Mouse (Mus musculus) splenic B cell, adult 2 months (primary cell): Measurements from ENCODE around the gene Trak1.

Source experiments
- DNase-seq: peaks from one replicate; pipeline ENCODE4 v3.0.0-alpha.2; 2011; ENCODE audit warnings: low read depth, low spot score
- H3K27me3 ChIP-seq: 2 replicates; pipeline ENCODE4 v1.6.1; 2012; ENCODE audit warnings: mild to moderate bottlenecking, low read length, moderate library complexity, mixed read lengths; ENCODE audit not compliant: control insufficient read depth, poor library complexity, insufficient read depth, severe bottlenecking
- H3K36me3 ChIP-seq: 2 replicates; pipeline ENCODE4 v1.6.1; 2012; ENCODE audit warnings: mild to moderate bottlenecking, low read length, moderate library complexity, mixed read lengths; ENCODE audit not compliant: control insufficient read depth, poor library complexity, insufficient read depth, severe bottlenecking

The Trak1 gene

GRCm38 (mm10) chr9:121343122-121343876 is 46.0 kb downstream of the Trak1 start:
- no peaks in the 10 kb centered on the region for H3K36me3 ChIP-seq
- DNase-seq, result no peak
- H3K27me3 ChIP-seq, result no peaks in the 10 kb centered on the region

DNA sequence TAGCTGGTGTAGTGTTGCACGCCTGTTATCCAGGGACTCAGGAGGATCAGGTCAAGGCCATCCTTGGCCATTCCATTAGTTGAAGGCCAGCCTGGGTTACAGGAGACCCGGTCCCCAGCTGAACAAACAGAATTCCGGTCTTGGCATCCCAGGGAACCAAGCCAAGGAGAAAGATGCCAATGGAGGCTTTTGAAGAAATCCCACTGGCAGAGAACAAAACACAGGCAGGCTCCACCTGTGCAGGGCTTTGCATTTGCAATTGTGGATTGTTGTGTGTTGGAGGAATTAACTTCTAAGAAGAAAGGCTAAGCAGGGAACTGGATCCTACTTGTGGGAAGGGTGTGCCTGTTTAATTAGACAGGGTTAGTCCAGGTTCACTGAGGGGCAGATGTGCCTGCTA is 47.0 kb downstream of the Trak1 start:
- no peaks in the 10 kb centered on the region for H3K27me3 ChIP-seq
- DNase-seq, result no peak
- H3K36me3 ChIP-seq, result no peaks in the 10 kb centered on the region

DNA sequence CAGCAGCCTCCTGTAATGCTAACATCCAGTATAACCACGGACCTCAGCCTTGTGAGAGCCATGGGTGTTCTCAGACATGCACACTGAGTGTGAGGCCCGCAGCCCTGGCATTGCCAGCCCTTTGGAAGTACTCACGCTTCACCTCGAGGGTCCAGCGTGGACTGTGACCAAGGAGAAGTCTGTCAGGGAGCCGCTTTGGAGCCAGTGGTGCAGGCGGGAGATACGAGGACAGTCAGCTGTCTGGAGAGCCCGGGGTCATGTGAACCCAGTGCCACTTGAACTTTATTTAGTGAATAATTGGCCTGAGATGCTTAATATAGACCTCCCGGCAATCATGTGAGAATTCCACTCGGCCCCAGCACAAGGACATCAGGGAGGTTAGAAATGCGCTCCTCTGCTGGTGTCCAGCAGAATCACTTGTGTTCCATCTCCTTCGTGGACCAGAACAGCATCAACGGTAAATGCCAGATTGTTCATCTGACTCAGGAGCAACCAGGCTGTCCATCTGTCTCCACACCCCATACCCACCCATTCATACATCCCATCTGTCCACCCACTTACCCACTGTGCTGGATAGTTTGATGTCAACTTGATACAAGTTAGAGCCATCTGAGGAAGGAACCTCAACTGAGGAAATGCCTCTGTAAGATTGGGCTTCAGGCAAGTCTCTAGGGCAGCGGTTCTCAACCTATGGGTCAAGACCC is 48.3 kb downstream of the Trak1 start:
- Histone ChIP-seq H3K36me3 (no peaks in the 10 kb centered on the region), H3K27me3 (no peaks in the 10 kb centered on the region)
- DNase-seq, result no peak

- Histone ChIP-seq H3K36me3 (no peaks in the 10 kb centered on the region), H3K27me3 (no peaks in the 10 kb centered on the region)
- no peak for DNase-seq
Observed at GRCm38 (mm10) chr9:121346635-121347034, 49.3 kb downstream of the Trak1 start.

- H3K36me3 ChIP-seq, result no peaks in the 10 kb centered on the region
- H3K27me3 ChIP-seq, result no peaks in the 10 kb centered on the region
- DNase-seq, result no peak
Observed at GRCm38 (mm10) chr9:121347981-121348380, 50.7 kb downstream of the Trak1 start.

GRCm38 (mm10) chr9:121348476-121348875 is 51.2 kb downstream of the Trak1 start:
- DNase-seq, result no peak
- no peaks in the 10 kb centered on the region for H3K36me3 ChIP-seq
- H3K27me3 ChIP-seq, result no peaks in the 10 kb centered on the region

DNA sequence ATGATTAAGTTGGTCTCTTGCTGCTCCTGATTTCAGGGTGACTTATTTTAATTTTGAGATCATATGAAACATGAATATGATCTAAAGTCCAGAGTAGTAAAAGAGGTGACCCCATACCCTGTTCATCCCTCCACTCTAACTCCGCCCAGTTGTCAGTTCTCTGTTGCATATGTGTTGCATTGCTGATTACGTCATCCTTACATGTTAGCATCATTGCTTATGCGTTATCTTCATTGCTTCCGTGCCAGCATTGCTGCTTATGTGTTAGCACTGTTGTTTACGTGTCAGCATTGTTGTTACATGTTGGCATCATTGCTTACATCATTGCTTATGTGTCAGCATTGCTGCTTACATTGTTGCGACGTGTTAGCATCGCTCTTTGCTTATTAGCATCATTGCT is 51.8 kb downstream of the Trak1 start:
- H3K36me3 ChIP-seq, result no peaks in the 10 kb centered on the region
- no peak for DNase-seq
- no peaks in the 10 kb centered on the region for H3K27me3 ChIP-seq

DNA sequence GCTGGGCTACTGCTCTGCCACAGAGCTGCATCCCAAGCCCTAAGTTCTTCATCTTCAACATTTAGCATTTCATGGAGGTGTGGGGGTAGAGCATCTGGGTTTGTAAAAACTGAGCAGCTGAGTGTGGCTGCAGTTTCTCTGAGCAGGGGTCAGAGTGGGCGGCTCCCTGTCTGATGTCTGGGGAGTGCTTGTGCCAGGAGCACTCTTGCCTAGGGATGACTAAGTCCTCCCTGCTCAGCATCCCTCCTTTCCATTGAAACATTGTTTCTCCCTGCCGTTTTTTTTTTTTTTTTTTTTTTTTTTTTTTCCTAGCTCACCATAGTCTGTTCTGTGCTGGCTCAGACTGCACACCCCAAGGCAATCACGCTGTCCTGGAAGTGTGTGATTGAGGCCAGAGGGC is 53.3 kb downstream of the Trak1 start:
- DNase-seq, result no peak
- H3K27me3 ChIP-seq, result no peaks in the 10 kb centered on the region
- no peaks in the 10 kb centered on the region for H3K36me3 ChIP-seq

- H3K27me3 ChIP-seq, result no peaks in the 10 kb centered on the region
- no peaks in the 10 kb centered on the region for H3K36me3 ChIP-seq
- DNase-seq, result no peak
Observed at GRCm38 (mm10) chr9:121351388-121352078, 54.2 kb downstream of the Trak1 start.

GRCm38 (mm10) chr9:121352131-121352606 is 54.9 kb downstream of the Trak1 start:
- no peaks in the 10 kb centered on the region; the same call in 1 of the 2 replicates for H3K36me3 ChIP-seq
- DNase-seq, result peak; percentile 82

GRCm38 (mm10) chr9:121352726-121353125 is 55.4 kb downstream of the Trak1 start:
- Histone ChIP-seq H3K36me3 (no peaks in the 10 kb centered on the region; the same call in 1 of the 2 replicates), H3K27me3 (no peaks in the 10 kb centered on the region)
- no peak for DNase-seq

More at GRCm38 (mm10) chr9:121352131-121352606, 54.9 kb downstream of the Trak1 start:
- H3K27me3 ChIP-seq, result no peaks in the 10 kb centered on the region

DNA sequence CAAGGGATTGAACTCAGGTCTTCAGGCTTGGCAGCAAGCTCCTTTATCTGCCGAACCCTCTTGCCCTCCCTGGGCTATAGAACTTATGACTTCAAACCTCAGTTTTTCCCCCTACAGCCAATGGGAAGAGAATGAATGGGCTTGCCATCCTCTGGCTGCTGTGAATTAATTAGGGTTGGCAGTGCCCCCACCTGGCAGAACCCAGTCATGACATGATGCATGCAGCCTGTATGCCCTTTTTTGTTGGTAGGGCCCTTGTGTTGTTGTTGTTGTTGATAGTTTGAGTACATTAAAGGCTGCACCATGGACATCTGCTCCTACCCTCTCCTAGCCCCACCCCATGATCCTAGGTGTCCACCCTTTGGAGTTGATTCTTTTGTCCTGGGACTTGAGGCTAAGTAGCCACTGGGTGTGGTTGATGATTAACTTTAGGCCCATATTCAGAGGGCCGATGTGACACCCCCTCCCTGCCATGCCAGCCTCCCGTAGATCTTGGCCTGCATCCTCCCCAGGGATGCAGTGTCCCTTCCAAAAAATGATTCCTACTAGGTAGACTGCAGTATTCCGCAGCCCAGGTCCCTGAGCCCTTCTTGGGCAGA is 57.6 kb downstream of the Trak1 start:
- H3K36me3 ChIP-seq, result no peaks in the 10 kb centered on the region; the same call in 1 of the 2 replicates
- DNase-seq, result peak; percentile 78
- H3K27me3 ChIP-seq, result no peaks in the 10 kb centered on the region

- DNase-seq, result no peak
- H3K27me3 ChIP-seq, result no peaks in the 10 kb centered on the region
- H3K36me3 ChIP-seq, result no peaks in the 10 kb centered on the region; the same call in 1 of the 2 replicates
Observed at GRCm38 (mm10) chr9:121355431-121356141, 58.3 kb downstream of the Trak1 start.

GRCm38 (mm10) chr9:121357102-121357501 is 59.8 kb downstream of the Trak1 start:
- Histone ChIP-seq H3K36me3 (no peaks in the 10 kb centered on the region; the same call in 1 of the 2 replicates), H3K27me3 (no peaks in the 10 kb centered on the region)
- no peak for DNase-seq
